Mouse (Mus musculus): ENCODE measurements around the gene Selenos. TPM values are rescaled to one million over a fixed set of nuclear protein-coding genes. Genes with fewer than 3 reads are reported as not detected.

Gene Selenos
- polyA plus RNA-seq, 1 experiment from 2014 or later: 79.0 TPM

GRCm38 (mm10) chr7:66135644-66136043 lies 56.2 kb downstream of the Selenos start:
- no peaks in the 10 kb centered on the region for H3K9me3 ChIP-seq (ENCODE audit: control insufficient read depth, low read length)
- no peaks in the 10 kb centered on the region for H3K36me3 ChIP-seq (ENCODE audit: control insufficient read depth, insufficient read depth, low read length)
- 85% methylated on average over 3 of the region's 3 CpGs for WGBS
- no peak for ATAC-seq (ENCODE audit: low read depth)
- no peaks in the 10 kb centered on the region for H3K27me3 ChIP-seq (ENCODE audit: control insufficient read depth, insufficient read depth, low read length)
- no peak overlapping the region for H3K27ac ChIP-seq (ENCODE audit: low read depth, low read length)
- H3K4me1 ChIP-seq (ENCODE audit: control insufficient read depth, insufficient read depth, low read length): peaks cover 15% of the 10 kb centered on the region; the same call in 1 of the 2 replicates
- no peak overlapping the region for H3K4me2 ChIP-seq (ENCODE audit: low read depth, low read length)
- no peak overlapping the region for H3K4me3 ChIP-seq (ENCODE audit: low read depth, low read length)
- H3K9ac ChIP-seq (replicated peaks; ENCODE audit: low read depth, low read length): no peak overlapping the region

- H3K9ac ChIP-seq (replicated peaks; ENCODE audit: low read depth, low read length): no peak overlapping the region
- peak; percentile 51 for ATAC-seq (ENCODE audit: low read depth)
- peaks cover 20% of the 10 kb centered on the region; the same call in 1 of the 2 replicates for H3K4me1 ChIP-seq (ENCODE audit: control insufficient read depth, insufficient read depth, low read length)
- no peaks in the 10 kb centered on the region for H3K27me3 ChIP-seq (ENCODE audit: control insufficient read depth, insufficient read depth, low read length)
- H3K9me3 ChIP-seq (ENCODE audit: control insufficient read depth, low read length): no peaks in the 10 kb centered on the region
- H3K4me2 ChIP-seq (ENCODE audit: low read depth, low read length): no peak overlapping the region
- no peaks in the 10 kb centered on the region for H3K36me3 ChIP-seq (ENCODE audit: control insufficient read depth, insufficient read depth, low read length)
- H3K4me3 ChIP-seq (ENCODE audit: low read depth, low read length): no peak overlapping the region
- H3K27ac ChIP-seq (ENCODE audit: low read depth, low read length): no peak overlapping the region
These were observed 56.7 kb downstream of the Selenos start for GRCm38 (mm10) chr7:66136187-66136586.

- H3K4me2 ChIP-seq (ENCODE audit: low read depth, low read length): no peak overlapping the region
- ATAC-seq (ENCODE audit: low read depth): no peak
- no peak overlapping the region for H3K27ac ChIP-seq (ENCODE audit: low read depth, low read length)
- 90% methylated on average over 4 of the region's 4 CpGs for WGBS
- H3K4me1 ChIP-seq (ENCODE audit: control insufficient read depth, insufficient read depth, low read length): peaks cover 21% of the 10 kb centered on the region; the same call in 1 of the 2 replicates
- no peak overlapping the region for H3K9ac ChIP-seq (replicated peaks; ENCODE audit: low read depth, low read length)
- no peak overlapping the region for H3K4me3 ChIP-seq (ENCODE audit: low read depth, low read length)
- H3K36me3 ChIP-seq (ENCODE audit: control insufficient read depth, insufficient read depth, low read length): no peaks in the 10 kb centered on the region
- no peaks in the 10 kb centered on the region for H3K27me3 ChIP-seq (ENCODE audit: control insufficient read depth, insufficient read depth, low read length)
- H3K9me3 ChIP-seq (ENCODE audit: control insufficient read depth, low read length): no peaks in the 10 kb centered on the region
These were observed 57.9 kb downstream of the Selenos start for GRCm38 (mm10) chr7:66137309-66137708.

GRCm38 (mm10) chr7:66138301-66138700 lies 58.9 kb downstream of the Selenos start:
- Histone ChIP-seq H3K9ac (replicated peaks; ENCODE audit: low read depth, low read length) (no peak overlapping the region), H3K4me2 (ENCODE audit: low read depth, low read length) (no peak overlapping the region), H3K4me1 (ENCODE audit: control insufficient read depth, insufficient read depth, low read length) (peaks cover 24% of the 10 kb centered on the region; the same call in 1 of the 2 replicates), H3K9me3 (ENCODE audit: control insufficient read depth, low read length) (no peaks in the 10 kb centered on the region), H3K27ac (ENCODE audit: low read depth, low read length) (no peak overlapping the region), H3K4me3 (ENCODE audit: low read depth, low read length) (no peak overlapping the region), H3K36me3 (ENCODE audit: control insufficient read depth, insufficient read depth, low read length) (no peaks in the 10 kb centered on the region), H3K27me3 (ENCODE audit: control insufficient read depth, insufficient read depth, low read length) (no peaks in the 10 kb centered on the region)
- WGBS: 35% methylated on average over 4 of the region's 4 CpGs
- ATAC-seq (ENCODE audit: low read depth): no peak

GRCm38 (mm10) chr7:66138878-66139277 lies 59.4 kb downstream of the Selenos start:
- Histone ChIP-seq H3K4me2 (ENCODE audit: low read depth, low read length) (no peak overlapping the region), H3K4me1 (ENCODE audit: control insufficient read depth, insufficient read depth, low read length) (peaks cover 24% of the 10 kb centered on the region; the same call in 1 of the 2 replicates), H3K9ac (replicated peaks; ENCODE audit: low read depth, low read length) (no peak overlapping the region), H3K27ac (ENCODE audit: low read depth, low read length) (no peak overlapping the region), H3K27me3 (ENCODE audit: control insufficient read depth, insufficient read depth, low read length) (no peaks in the 10 kb centered on the region), H3K36me3 (ENCODE audit: control insufficient read depth, insufficient read depth, low read length) (no peaks in the 10 kb centered on the region), H3K4me3 (ENCODE audit: low read depth, low read length) (no peak overlapping the region), H3K9me3 (ENCODE audit: control insufficient read depth, low read length) (no peaks in the 10 kb centered on the region)
- WGBS: 89% methylated on average over 5 of the region's 5 CpGs
- ATAC-seq (ENCODE audit: low read depth): no peak

Other genes with a start within 250 kb of the Selenos start
- 1.4 and 2.6 TPM in 2 replicates for gene Pcsk6, start 217.9 kb upstream of the Selenos start, polyA plus RNA-seq (2014; fragmentation: Nextera tagmentation; extraction: Ambion mirVana)
- gene Gm45213, start 36.0 kb upstream of the Selenos start, polyA plus RNA-seq (2014; fragmentation: Nextera tagmentation; extraction: Ambion mirVana): not detected in 2 replicates
- gene Snrpa1, start 20.6 kb upstream of the Selenos start, polyA plus RNA-seq (2014; fragmentation: Nextera tagmentation; extraction: Ambion mirVana): 114 and 125 TPM in 2 replicates
- gene Chsy1, start 29.9 kb downstream of the Selenos start, polyA plus RNA-seq (2014; fragmentation: Nextera tagmentation; extraction: Ambion mirVana): 16.1 and 16.4 TPM in 2 replicates